Mouse (Mus musculus) MEL (cell line): ENCODE results near the gene Mab21l3.

Source experiments
- CHD2 ChIP-seq: IDR thresholded peaks from 2 replicates; pipeline ENCODE4 v1.6.1; 2011; ENCODE audit warnings: low read length, improper control_type of control experiment
- POLR2AphosphoS2 ChIP-seq: IDR thresholded peaks from 2 replicates; pipeline ENCODE4 v1.6.1; 2011; ENCODE audit warnings: low read length, improper control_type of control experiment
- ZC3H11A ChIP-seq: IDR thresholded peaks from 2 replicates; pipeline ENCODE4 v1.6.1; 2012; ENCODE audit warnings: low read depth, mild to moderate bottlenecking, inconsistent platforms, low read length, improper control_type of control experiment

DNA sequence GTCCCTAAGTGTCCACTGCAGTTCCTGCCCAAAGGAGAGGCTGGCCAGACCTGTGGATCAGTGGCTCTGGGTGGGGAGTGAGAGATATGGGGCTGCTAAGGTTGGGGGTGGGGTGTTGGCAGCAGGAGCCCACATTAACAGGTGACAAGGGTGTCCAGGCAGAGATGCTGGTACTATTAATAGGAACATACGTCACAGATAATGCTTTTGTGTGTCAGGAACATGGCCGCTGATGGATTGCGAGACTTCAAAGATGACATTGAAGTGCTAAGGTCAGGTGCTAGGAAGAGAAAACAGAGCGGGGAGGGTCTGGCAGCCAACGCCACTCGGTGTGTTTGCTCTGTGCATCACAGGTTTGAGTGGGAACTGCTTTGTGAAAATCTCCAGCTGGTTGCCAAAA, 44.4 kb downstream of the Mab21l3 start:
- TF ChIP-seq POLR2AphosphoS2 (no peak), ZC3H11A (no peak), CHD2 (no peak)
